Mouse (Mus musculus) cerebellum, adult 9-11 months (tissue): ENCODE measurements around the gene Arl4d.

Source experiments
- DNase-seq: peaks from one replicate; pipeline ENCODE4 v3.0.0; 2022

Arl4d gene

GRCm38 (mm10) chr11:101680634-101681325, 15.4 kb downstream of the Arl4d start:
- DNase-seq, result no peak

- no peak for DNase-seq
Observed at GRCm38 (mm10) chr11:101681968-101682367, 16.6 kb downstream of the Arl4d start.

GRCm38 (mm10) chr11:101682410-101682960, 17.1 kb downstream of the Arl4d start:
- DNase-seq, result no peak

- peak; percentile 30 for DNase-seq
Observed at GRCm38 (mm10) chr11:101687351-101688301, 22.3 kb downstream of the Arl4d start.

- no peak for DNase-seq
Observed at GRCm38 (mm10) chr11:101689701-101690113, 24.4 kb downstream of the Arl4d start.

- DNase-seq, result no peak
Observed at GRCm38 (mm10) chr11:101690326-101690725, 25.0 kb downstream of the Arl4d start.

GRCm38 (mm10) chr11:101695906-101696661, 30.7 kb downstream of the Arl4d start:
- no peak for DNase-seq

- DNase-seq, result no peak
Observed at GRCm38 (mm10) chr11:101697156-101697861, 32.0 kb downstream of the Arl4d start.

- no peak for DNase-seq
Observed at GRCm38 (mm10) chr11:101698114-101698513, 32.8 kb downstream of the Arl4d start.

GRCm38 (mm10) chr11:101699556-101699955, 34.2 kb downstream of the Arl4d start:
- DNase-seq, result no peak

- no peak for DNase-seq
Observed at GRCm38 (mm10) chr11:101699991-101700390, 34.6 kb downstream of the Arl4d start.

- DNase-seq, result peak; percentile 25
Observed at GRCm38 (mm10) chr11:101700446-101700845, 35.1 kb downstream of the Arl4d start.

GRCm38 (mm10) chr11:101704081-101704480, 38.7 kb downstream of the Arl4d start:
- no peak for DNase-seq

- no peak for DNase-seq
Observed at GRCm38 (mm10) chr11:101706764-101707448, 41.6 kb downstream of the Arl4d start.

- no peak for DNase-seq
Observed at GRCm38 (mm10) chr11:101708482-101708881, 43.1 kb downstream of the Arl4d start.

GRCm38 (mm10) chr11:101712811-101713210, 47.5 kb downstream of the Arl4d start:
- DNase-seq, result no peak

- DNase-seq, result no peak
Observed at GRCm38 (mm10) chr11:101714012-101714411, 48.7 kb downstream of the Arl4d start.
